Mouse (Mus musculus) heart, embryonic 16.5 days (tissue): ENCODE measurements at regions not wholly inside any gene's neighbourhood (a gene's known extent, or its start where the extent isn't known, plus 50 kb on each side); places are given as distances from the start of the nearest gene placed in this dataset.

Source experiments
- ATAC-seq: fragments of 200-750 bp; cut with Nextera tagmentation; replicated peaks from 2 replicates; pipeline ENCODE4 v1.8.0; 2017; ENCODE audit warnings: moderate number of reproducible peaks; ENCODE audit not compliant: insufficient read depth, low FRiP score; ENCODE audit errors: extremely low read depth
- H3K27ac ChIP-seq: fragments of 300-500 bp; sonication (generic); 2 replicates; pipeline ENCODE4 v1.5.1; 2014; ENCODE audit warnings: mild to moderate bottlenecking, low read length, control low read depth, moderate library complexity
- H3K27me3 ChIP-seq: fragments of 300-500 bp; sonication (generic); 2 replicates; pipeline ENCODE4 v1.6.1; 2014; ENCODE audit warnings: low read length, mixed read lengths; ENCODE audit not compliant: control insufficient read depth, insufficient read depth
- H3K36me3 ChIP-seq: fragments of 300-500 bp; sonication (generic); 2 replicates; pipeline ENCODE4 v1.6.1; 2014; ENCODE audit not compliant: control insufficient read depth, insufficient read depth
- H3K4me1 ChIP-seq: fragments of 300-500 bp; sonication (generic); 2 replicates; pipeline ENCODE4 v1.6.1; 2014; ENCODE audit warnings: low read length, mixed read lengths; ENCODE audit not compliant: control insufficient read depth, insufficient read depth
- H3K4me2 ChIP-seq: fragments of 300-500 bp; sonication (generic); 2 replicates; pipeline ENCODE4 v1.6.1; 2014; ENCODE audit warnings: low read depth, mild to moderate bottlenecking, control low read depth, low read length
- H3K4me3 ChIP-seq: fragments of 300-500 bp; sonication (generic); 2 replicates; pipeline ENCODE4 v1.5.1; 2014; ENCODE audit warnings: mild to moderate bottlenecking, control low read depth, low read length
- H3K9ac ChIP-seq: fragments of 300-500 bp; sonication (generic); 2 replicates; pipeline ENCODE4 v1.6.1; 2014; ENCODE audit warnings: low read length, control low read depth
- H3K9me3 ChIP-seq: fragments of 300-500 bp; sonication (generic); replicated peaks from 2 replicates; pipeline ENCODE4 v1.6.1; 2016; ENCODE audit warnings: low read length; ENCODE audit not compliant: control insufficient read depth
- WGBS: fragments of 180-500 bp; shearing (Covaris S2); extraction: QIAGEN DNeasy Blood & Tissue Kit; methylation state at CpG from one replicate; pipeline ENCODE4 v1.1.7; 2014; 5-methylcytosine and 5-hydroxymethylcytosine counted together

DNA sequence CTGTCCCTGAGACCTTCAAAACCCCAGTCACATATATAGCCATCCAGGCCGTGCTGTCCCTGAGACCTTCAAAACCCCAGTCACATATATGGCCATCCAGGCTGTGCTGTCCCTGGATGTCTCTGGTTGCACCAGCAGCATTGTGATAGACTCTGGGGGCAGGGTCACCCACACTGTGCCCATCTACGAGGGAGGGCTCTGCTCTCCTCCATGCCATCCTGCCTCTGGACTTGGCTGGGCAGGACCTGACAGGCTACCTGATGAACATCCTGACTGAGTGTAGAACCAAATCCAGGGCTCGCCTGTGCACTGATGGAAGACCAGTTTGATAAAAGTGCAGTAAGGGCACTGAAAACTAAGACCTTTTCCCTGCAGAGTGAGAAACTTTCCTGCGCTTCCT, 63.1 kb upstream of the S1pr3 start:
- H3K9ac ChIP-seq: no peak overlapping the region
- no peak for ATAC-seq
- H3K4me1 ChIP-seq: peaks cover 2% of the 10 kb centered on the region; the same call in 1 of the 2 replicates
- H3K27me3 ChIP-seq: no peaks in the 10 kb centered on the region
- H3K4me3 ChIP-seq: no peak overlapping the region
- H3K36me3 ChIP-seq: no peaks in the 10 kb centered on the region
- H3K4me2 ChIP-seq: no peak overlapping the region
- H3K27ac ChIP-seq: no peak overlapping the region
- peaks cover 3% of the 10 kb centered on the region for H3K9me3 ChIP-seq
- 91% methylated on average over 4 of the region's 4 CpGs for WGBS

DNA sequence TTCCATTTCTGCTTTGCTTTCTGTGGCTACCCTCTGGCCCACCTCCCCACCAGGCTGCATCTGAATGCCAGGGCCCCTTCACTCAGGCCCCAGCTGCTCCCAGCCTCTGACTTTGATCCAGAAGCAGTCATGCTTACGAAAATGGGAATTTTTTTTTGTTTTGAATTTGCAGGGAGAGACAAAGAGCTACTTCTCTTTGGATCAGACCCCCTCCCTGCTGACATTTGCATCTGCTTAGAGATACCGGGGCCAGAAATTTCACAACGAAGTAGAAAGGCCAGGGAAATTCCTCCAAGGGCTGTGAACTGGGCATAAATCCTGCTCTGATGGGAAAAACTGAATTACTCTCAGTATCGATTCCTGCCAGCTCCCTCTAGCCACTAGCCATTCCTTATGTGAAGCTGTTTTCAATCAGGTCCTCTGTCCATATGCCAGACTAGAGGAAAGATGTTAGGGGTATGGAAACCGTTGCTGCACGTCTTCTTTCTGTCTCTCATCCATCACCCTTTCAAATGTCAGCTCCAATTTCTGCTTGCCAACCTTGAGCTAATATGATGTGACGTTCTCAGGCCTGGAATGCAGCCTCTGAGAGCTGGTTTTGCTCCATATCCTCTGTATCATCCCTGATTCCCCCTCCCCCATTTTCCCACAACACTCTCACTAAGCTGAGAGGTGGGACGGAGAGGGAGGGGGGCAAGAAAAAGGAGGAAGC, 62.4 kb upstream of the S1pr3 start:
- peaks cover 2% of the 10 kb centered on the region; the same call in 1 of the 2 replicates for H3K4me1 ChIP-seq
- no peaks in the 10 kb centered on the region for H3K27me3 ChIP-seq
- no peak for ATAC-seq
- H3K27ac ChIP-seq: 0 out of 2 replicates have a peak overlapping the region, but pooled peaks have one; percentile 6
- H3K4me3 ChIP-seq: no peak overlapping the region
- H3K36me3 ChIP-seq: no peaks in the 10 kb centered on the region
- no peak overlapping the region for H3K9ac ChIP-seq
- peaks cover 3% of the 10 kb centered on the region for H3K9me3 ChIP-seq
- no peak overlapping the region for H3K4me2 ChIP-seq
- 50% methylated on average over 8 of the region's 8 CpGs for WGBS

GRCm38 (mm10) chr13:51348707-51349106, 59.7 kb upstream of the S1pr3 start:
- H3K4me1 ChIP-seq: peaks cover 2% of the 10 kb centered on the region; the same call in 1 of the 2 replicates
- no peak overlapping the region for H3K4me2 ChIP-seq
- no peaks in the 10 kb centered on the region for H3K36me3 ChIP-seq
- H3K27ac ChIP-seq: no peak overlapping the region
- ATAC-seq: no peak
- H3K9me3 ChIP-seq: no peaks in the 10 kb centered on the region
- 60% methylated on average over 4 of the region's 4 CpGs for WGBS
- no peak overlapping the region for H3K9ac ChIP-seq
- no peaks in the 10 kb centered on the region for H3K27me3 ChIP-seq
- H3K4me3 ChIP-seq: no peak overlapping the region

- H3K4me2 ChIP-seq: no peak overlapping the region
- H3K9ac ChIP-seq: no peak overlapping the region
- no peaks in the 10 kb centered on the region for H3K27me3 ChIP-seq
- WGBS: 64% methylated on average over 11 of the region's 11 CpGs
- H3K9me3 ChIP-seq: no peaks in the 10 kb centered on the region
- peaks cover 2% of the 10 kb centered on the region; the same call in 1 of the 2 replicates for H3K4me1 ChIP-seq
- no peak overlapping the region for H3K4me3 ChIP-seq
- no peak overlapping the region for H3K27ac ChIP-seq
- ATAC-seq: no peak
- H3K36me3 ChIP-seq: no peaks in the 10 kb centered on the region
These were observed 58.5 kb upstream of the S1pr3 start for GRCm38 (mm10) chr13:51349818-51350551.

DNA sequence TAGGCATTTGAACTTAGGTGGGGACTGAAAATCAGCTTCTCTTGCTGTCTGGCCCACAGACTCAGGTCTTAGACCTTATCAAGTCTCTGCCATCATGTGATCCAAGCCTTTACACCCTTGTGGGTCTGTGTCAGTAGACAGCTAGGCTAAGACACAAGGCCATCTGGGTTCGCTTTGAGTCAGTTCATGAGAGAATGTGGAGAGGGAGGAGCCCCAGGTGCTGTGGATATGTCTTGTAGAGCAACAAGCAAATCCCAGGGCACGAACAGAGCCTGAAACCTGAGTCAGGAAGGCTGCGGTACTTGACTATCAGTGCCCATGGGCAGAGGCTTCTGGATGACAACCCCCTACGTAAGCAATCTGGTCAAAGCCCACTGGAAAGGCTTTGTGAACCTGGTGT, 55.6 kb upstream of the S1pr3 start:
- Histone ChIP-seq H3K4me3 (no peak overlapping the region), H3K4me2 (no peak overlapping the region), H3K36me3 (no peaks in the 10 kb centered on the region), H3K27me3 (no peaks in the 10 kb centered on the region), H3K27ac (no peak overlapping the region), H3K9me3 (no peaks in the 10 kb centered on the region), H3K9ac (no peak overlapping the region), H3K4me1 (no peaks in the 10 kb centered on the region)
- ATAC-seq: no peak
- WGBS: 89% methylated on average over 4 of the region's 4 CpGs

DNA sequence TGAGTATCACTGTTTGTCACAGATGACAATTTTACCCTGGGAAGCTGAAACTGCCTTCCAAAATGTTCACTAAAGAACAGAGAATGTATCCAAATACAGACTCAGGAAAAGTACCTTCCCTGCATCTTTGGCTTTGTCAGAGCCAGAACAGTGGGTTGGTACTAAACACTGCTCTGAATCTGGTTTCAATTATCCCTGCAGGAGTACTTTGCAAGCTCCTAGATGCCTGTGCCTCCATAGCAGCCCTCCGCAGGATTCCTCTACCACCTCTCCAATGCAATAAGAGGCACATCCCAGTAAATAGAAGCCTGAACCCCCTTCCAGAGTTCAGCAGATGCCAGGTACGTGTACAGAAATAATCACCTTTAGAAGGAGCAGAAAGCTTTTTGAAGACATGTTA, 52.9 kb upstream of the S1pr3 start:
- Histone ChIP-seq H3K4me1 (no peaks in the 10 kb centered on the region), H3K27ac (no peak overlapping the region), H3K4me2 (no peak overlapping the region), H3K4me3 (no peak overlapping the region), H3K36me3 (no peaks in the 10 kb centered on the region), H3K9me3 (no peaks in the 10 kb centered on the region), H3K9ac (no peak overlapping the region), H3K27me3 (no peaks in the 10 kb centered on the region)
- WGBS: 69% methylated on average over 2 of the region's 2 CpGs
- ATAC-seq: no peak
